Mouse (Mus musculus) bone marrow, adult 2 months (tissue): ENCODE measurements around the gene Actr5.

ENCODE experiments used
- CTCF ChIP-seq: fragments of 200-500 bp; IDR thresholded peaks from 2 replicates; pipeline ENCODE4 v1.5.1; 2011; ENCODE audit warnings: low read length, control low read depth; ENCODE audit not compliant: control insufficient read depth, insufficient read depth
- POLR2A ChIP-seq: fragments of 200-500 bp; IDR thresholded peaks from 2 replicates; pipeline ENCODE4 v1.6.1; 2011; ENCODE audit warnings: low read depth, mild to moderate bottlenecking, control low read depth, low read length, borderline replicate concordance; ENCODE audit not compliant: control insufficient read depth

DNA sequence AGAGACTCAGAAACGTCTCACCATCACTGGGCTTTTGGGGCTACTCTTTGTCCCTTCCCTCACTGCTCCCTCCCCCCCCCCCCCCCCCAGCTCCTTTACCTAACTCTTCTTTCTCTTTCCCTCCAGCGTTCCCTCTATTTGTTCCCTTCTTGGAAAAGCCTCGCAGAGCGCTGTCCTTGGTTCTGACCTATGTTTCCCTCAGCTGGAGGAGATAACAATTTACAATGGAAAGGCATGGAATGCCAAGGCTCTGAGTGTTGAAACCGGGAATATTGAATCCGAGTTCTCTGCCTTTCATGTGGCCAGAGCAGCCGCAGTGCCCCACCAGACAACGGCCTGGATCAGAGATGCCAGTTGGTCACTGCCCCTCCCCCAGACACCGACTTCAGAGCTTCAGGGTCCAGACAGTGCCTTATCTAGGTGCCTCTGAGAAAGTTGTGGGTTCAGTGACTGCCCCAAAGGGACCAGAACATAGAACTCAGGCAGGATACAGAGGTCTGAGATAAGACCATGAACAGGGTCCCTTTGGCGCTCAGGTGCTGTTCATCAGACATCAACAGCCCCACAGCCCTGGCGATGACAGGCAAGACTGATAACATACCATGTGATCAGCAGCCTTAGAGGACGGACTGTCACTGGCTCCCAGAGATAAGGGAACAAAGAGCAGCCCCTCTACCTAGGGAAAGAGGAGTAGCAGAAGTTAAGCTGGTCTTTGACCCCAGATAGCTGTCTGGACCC is 39.9 kb upstream of the Actr5 start:
- TF ChIP-seq CTCF (no peak), POLR2A (no peak)
